Mouse (Mus musculus): ENCODE measurements around the gene Odf3l1.

Gene Odf3l1

DNA sequence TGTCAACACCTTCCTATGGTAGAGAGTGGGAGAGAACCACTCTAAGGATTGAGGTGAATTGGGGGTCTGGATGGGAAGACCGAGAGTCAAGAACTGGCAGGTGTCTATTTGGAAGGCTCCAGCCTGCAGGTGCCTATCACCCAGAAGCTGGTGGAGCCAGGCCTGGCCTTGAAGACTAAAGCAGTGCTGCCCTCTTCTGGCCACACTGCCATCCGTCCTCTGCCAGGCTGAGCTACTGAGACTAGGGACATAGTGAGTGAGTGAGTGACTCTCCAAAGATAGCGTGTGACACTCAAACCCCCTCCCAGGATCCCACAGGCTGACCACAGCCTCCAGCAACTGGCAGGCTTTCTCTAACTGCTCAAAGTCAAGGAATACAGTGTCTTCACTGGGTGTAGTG is 17.0 kb downstream of the Odf3l1 start:
- peak; percentile 55 for DNase-seq (ENCODE audit: low read depth, low spot score)

DNA sequence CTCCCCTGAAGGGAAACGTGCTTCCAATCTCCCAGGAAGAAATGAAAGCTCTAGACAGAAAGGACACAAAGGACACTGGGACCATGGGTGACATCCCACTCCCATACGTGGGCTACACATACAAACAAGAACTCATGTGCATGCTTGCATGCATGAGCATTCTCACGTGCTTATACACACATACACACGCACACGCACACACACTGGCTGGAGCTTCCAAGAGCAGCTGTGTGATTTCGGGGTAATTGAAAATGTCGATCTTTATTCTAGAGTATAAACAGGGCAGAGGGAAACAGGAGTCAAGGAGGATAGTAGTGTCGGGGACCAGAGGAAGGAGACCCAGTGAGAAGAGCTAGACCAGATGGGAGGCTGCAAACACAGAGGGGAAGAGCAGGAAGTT is 19.8 kb downstream of the Odf3l1 start:
- DNase-seq (ENCODE audit: low read depth, low spot score): no peak

DNA sequence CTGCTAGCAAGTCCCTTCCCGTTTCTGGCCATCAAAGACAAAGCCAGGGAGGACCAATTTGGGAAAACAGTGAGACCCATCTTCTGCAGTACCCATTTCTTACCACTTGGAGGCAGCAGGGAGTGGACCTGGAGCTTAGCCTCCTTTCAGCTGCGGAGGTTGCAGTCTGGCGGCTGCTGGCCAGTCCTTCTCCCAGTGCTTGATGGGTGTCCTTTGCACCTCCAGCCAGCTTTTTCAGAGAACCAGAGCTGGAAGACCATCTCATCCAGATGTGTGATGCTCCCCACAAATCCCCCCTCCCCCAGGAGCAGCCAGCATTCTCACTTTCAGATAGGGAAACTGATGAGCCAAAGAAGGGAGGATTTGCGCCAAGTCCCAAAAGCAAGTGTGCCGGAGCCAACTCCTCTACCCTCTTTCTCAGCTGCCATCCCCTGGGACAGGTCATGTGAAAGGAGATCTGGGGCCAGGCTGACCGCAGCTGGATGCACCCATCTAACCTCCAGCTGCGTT is 20.7 kb downstream of the Odf3l1 start:
- DNase-seq (ENCODE audit: low read depth, low spot score): peak; percentile 40

DNA sequence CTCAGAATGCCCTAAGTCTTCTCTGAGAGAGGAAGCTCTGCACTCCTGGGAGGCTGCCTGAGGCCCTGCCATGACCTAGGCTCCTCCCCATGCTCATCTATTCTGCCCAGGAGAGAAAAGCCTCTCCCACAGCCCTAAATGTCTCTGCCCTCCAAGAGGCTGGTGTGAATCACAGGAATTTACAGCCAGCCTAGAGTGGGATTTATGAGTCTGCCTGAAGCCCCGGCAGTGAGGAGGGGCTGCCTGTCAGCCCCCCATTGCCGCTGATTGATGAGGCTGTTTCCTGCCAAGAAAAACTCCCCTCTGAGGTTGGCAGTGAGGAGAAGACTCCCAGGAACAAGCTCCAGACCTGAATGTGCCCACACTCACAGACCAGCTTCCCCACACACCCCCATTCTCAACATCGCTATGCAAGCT is 22.2 kb downstream of the Odf3l1 start:
- no peak for DNase-seq (ENCODE audit: low read depth, low spot score)

DNA sequence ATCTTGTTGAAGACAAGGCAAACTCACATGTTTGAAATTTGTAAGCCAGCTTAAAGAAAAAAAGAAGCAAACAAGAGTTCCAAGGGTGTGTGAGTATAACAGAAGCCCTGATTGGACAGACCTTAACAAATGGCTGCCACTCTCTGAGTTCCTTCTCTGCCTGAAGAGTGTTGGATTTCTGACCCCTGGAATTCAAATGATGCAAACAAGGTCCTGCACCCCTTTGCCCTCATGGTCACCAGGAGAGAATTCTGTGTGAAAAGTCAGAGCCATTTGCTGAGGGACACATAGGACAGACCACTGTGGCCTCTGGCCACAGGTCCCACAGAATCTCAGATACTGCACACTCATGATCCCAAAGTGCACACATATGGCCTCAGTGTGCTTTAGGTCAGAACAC is 22.6 kb downstream of the Odf3l1 start:
- no peak for DNase-seq (ENCODE audit: low read depth, low spot score)

DNA sequence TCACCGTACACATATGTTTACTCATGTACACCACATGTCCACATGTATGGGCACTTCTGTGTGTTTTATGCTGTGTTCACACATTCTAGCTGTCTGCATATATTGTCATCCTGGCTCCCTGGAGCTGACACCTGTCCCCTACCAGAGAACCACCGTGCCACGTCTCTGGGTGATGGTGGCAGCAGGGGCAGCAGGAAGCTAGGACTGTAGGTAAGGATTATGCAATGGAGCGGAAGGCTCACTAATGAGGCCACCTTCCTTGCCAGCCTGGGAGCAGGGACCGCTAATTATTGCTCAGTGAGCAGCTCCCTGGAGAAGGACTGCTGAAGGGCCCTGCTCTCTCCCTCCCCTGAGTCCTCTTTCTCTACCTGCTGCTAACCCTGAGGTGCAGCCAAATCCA is 23.8 kb downstream of the Odf3l1 start:
- DNase-seq (ENCODE audit: low read depth, low spot score): no peak

DNA sequence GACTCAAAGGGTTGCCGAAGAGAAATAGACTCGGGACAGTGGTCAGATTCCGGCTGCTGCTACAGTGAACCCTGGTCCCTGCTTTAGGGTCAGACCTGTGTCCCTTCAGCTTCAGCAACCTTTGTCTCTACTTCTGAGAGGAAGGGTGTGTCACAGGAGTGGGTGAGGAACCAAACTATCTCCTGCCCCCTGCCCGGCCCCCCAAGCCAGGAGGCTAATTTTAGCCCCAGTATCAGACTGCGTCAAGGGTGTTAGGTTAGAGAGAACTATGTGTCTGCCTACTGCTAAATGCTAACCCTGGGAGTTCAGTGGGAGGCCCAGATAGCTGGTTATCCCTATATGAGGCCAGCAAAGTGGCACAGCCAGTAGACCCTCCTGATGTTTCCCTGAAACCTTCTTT is 29.3 kb downstream of the Odf3l1 start:
- no peak for DNase-seq (ENCODE audit: low read depth, low spot score)

DNA sequence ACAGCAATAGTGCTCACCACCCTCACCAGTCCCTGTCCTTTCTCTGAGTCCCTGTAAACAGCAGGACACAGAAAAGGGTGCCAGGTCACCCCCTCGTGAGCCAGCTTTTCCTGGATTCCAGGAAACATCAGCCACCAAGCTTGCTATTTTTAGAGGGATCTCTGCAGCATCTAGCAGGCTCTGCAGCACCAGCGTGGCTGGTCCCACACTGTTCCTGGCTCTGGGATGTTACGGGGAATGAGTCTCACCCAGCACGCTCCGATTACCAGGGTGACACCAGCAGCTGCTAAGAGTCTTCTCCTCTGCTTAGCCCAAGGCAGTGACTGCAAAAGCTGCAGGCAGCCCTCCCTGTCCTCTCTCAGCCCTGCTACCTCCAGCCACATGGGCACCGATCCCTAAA is 31.6 kb downstream of the Odf3l1 start:
- no peak for DNase-seq (ENCODE audit: low read depth, low spot score)

DNA sequence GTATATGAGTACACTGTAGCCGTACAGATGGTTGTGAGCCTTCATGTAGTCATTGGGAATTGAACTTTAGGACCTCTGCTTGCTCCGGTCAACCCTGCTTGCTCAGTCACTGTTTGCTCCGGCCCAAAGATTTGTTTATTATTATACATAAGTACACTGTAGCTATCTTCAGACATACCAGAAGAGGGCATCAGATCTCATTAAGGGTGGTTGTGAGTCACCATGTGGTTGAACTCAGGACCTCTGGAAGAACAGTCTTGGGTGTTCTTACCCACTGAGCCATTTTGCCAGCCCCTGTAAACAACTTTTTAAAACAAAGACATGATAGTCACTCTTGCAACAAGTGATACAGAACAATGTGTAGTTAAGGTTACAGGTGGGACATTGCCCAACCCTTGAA is 32.6 kb downstream of the Odf3l1 start:
- DNase-seq (ENCODE audit: low read depth, low spot score): no peak

DNA sequence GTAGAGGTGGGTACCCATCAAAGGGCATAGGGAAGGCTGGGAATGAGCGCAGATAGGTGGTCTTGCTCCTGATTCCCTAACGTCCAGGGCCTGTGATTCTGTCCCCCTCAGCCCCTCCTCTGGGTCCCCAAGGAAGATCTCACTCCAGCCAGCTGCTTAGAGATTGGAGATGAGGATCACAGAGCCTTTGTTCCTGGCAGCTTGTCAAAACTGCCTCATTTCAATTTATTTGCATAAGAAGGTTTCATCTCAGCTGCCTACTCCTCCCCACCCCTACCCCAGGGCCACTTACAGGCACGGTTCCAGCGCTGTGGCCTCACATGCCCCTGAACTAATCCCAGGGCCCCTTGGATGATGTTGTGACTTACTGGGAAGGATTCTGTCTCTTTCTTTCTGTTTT is 34.3 kb downstream of the Odf3l1 start:
- peak; percentile 47 for DNase-seq (ENCODE audit: low read depth, low spot score)

DNA sequence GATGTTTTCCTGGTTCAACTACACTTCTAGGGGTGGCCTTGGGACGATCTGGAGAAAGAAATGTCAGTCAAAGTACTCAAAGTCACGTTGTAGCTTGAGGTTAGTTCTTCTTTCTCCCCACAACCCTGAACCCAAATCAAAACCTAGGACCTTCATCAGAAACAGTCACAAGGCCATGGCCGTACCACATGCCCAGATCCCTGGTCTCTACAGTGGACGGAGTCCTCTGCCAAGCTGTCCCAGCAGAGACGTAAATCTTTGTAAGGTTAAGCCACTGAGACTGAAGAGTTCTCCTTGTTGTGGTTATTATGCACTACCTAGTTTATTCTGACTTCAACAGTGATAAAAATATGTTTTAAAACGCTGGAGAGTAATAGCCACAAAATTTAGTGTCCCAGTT is 35.6 kb downstream of the Odf3l1 start:
- no peak for DNase-seq (ENCODE audit: low read depth, low spot score)

DNA sequence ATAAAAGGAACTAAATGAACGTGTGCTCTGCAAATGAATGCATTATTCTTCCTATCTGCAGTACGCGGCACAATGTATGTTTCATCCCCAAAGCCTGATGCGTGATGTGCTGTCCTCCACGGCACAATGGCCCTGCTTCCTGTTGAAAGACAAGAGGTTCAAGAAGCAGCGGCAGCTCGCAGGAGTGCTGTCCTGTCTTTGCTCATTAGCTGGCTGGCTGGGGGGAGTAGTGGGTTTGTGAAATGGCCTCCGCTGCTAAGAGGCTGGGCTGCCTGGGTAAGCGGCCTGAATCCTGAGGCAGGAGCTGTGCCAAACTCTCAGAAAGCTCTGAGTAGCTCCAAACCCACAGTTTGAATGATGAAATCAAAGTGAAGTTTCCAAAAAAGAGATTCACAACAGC is 36.3 kb downstream of the Odf3l1 start:
- DNase-seq (ENCODE audit: low read depth, low spot score): no peak

DNA sequence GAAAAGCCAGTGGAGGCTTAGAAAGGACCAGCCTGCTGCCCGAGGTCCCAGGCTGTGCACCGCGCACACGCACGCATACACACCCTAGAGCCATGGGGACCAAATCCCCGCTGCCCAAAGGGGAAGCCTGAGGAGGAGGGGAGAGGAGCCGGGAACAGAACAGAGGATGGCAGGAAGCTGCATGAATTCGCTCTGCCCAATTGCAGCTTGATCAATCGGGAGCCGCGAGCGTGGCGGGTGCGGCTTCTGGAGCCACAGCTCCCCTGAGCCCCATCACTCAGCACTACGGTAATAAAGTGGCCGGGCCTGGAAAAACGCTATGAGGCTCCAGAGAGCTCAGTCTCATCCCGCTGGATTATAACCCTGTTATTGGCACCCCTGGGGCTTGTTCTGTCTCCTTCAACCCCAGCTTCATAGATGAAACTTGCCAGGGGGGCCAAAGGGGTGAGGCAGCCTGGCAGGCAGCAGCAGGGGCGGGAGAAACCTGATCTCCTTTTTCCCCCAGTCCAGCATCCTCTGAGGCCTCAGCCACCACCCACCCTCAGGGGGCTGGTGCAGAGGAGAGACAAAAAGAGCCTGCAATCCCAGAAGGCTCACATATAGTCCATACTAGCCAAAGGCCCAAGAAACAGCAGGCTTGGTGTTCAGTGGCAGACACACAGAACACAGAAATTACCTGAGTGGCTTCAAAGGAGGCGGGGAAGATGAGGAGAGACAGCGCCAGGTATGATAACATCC is 38.8 kb downstream of the Odf3l1 start:
- DNase-seq (ENCODE audit: low read depth, low spot score): no peak

DNA sequence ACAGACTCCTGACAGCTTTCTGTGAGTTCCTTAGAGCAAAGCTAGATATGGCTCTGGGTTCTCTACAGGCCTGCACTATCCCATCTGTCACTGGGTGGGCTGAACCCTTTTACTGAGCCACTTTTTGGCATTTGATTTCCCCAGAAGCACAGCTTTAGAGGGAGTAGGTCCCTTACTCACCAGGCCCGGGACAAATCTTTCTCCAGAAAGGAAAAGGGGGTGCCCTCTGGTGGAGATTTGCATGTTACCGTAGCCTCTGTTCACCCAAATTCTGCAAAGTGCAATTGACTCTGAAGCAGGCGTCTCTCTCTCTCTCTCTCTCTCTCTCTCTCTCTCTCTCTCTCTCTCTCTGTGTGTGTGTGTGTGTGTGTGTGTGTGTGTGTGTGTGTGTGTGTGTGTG is 39.6 kb downstream of the Odf3l1 start:
- DNase-seq (ENCODE audit: low read depth, low spot score): no peak

DNA sequence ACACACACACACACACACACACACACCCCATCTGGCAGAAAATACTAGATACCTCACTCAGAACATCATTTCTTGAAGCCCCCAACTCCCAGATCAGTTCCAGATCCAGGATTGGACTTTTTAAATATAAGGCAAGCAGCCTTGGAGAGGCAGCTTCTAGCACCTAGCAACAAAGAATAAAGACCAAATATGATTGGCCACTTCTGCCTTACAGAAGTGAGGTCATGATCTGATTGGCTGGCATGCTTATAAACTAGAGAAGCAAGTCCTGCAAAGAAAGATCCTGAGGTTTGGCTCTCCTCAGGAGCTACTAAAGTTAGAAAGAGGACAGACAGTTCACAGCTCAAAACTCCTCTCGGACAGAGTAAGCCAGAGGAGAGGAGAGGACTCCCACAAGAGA is 53.6 kb downstream of the Odf3l1 start:
- no peak for DNase-seq (ENCODE audit: low read depth, low spot score)

DNA sequence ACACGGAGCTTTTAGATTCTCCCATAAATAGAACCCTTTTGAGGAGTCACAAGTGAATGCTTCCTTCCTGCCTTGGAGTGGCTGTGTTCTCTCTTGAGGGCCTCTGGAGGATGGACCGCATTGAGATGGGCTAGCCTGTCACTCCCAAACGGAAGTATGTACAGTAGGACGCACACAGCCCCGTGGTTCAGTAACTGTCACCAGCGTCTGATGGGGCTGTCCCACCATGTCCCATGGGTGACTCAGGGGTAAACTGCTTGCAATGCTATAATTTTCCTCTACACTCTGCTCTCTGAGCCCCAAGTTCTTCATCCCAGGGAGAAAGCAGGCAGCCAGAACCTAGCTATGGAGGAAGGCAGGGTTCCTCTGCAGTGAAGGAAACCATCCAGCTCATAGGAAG is 56.5 kb downstream of the Odf3l1 start:
- DNase-seq (ENCODE audit: low read depth, low spot score): no peak

DNA sequence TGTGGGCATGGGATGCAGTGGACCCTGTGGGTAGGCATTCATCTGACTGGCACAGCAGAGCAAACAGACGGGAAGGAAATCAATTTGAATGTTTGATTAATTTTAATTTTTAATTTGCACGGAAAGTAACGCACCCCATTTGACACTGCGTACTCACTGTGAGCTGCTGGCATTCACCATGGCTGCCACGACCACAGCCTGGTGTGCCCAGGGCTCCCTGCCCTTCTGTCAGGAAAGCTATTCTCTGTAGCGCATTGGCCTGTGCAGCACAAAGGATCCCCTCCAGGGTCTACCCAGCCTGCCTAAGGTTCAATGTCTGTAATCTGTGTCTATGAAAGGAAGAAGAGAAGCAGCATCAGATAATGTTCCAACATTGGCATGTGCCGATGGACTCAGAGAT is 61.3 kb downstream of the Odf3l1 start:
- no peak for DNase-seq (ENCODE audit: low read depth, low spot score)
